Mouse (Mus musculus) cerebellum, postnatal 14 days (tissue): ENCODE results near the gene Fndc3b.

Source experiments
- DNase-seq, 2 experiments: peaks; one replicate each; pipeline ENCODE4 v3.0.0; 2021; ENCODE audit warnings: mixed read lengths in 2 of 2

Fndc3b gene

GRCm38 (mm10) chr3:27550409-27550808 lies 160.7 kb downstream of the Fndc3b start:
- no peak for DNase-seq

- DNase-seq: no peak
These were observed 165.5 kb downstream of the Fndc3b start for GRCm38 (mm10) chr3:27545651-27546050.

- no peak for DNase-seq
These were observed 167.0 kb downstream of the Fndc3b start for GRCm38 (mm10) chr3:27544061-27544460.

- no peak for DNase-seq
These were observed 169.3 kb downstream of the Fndc3b start for GRCm38 (mm10) chr3:27541841-27542240.

- no peak for DNase-seq
These were observed 169.9 kb downstream of the Fndc3b start for GRCm38 (mm10) chr3:27541181-27541580.

- DNase-seq: no peak
These were observed 176.9 kb downstream of the Fndc3b start for GRCm38 (mm10) chr3:27534208-27534607.

GRCm38 (mm10) chr3:27533721-27534120 lies 177.4 kb downstream of the Fndc3b start:
- no peak for DNase-seq

- no peak for DNase-seq
These were observed 179.1 kb downstream of the Fndc3b start for GRCm38 (mm10) chr3:27531993-27532392.

- no peak for DNase-seq
These were observed 180.7 kb downstream of the Fndc3b start for GRCm38 (mm10) chr3:27530370-27530769.

- DNase-seq: no peak
These were observed 181.7 kb downstream of the Fndc3b start for GRCm38 (mm10) chr3:27529221-27530051.

GRCm38 (mm10) chr3:27526991-27527390 lies 184.1 kb downstream of the Fndc3b start:
- DNase-seq: no peak

GRCm38 (mm10) chr3:27523176-27523936 lies 187.8 kb downstream of the Fndc3b start:
- no peak for DNase-seq

GRCm38 (mm10) chr3:27520391-27520790 lies 190.7 kb downstream of the Fndc3b start:
- no peak for DNase-seq

- no peak for DNase-seq
These were observed 191.6 kb downstream of the Fndc3b start for GRCm38 (mm10) chr3:27519481-27519880.

- DNase-seq: peak; percentile 13 to 23
These were observed 192.2 kb downstream of the Fndc3b start for GRCm38 (mm10) chr3:27518935-27519334.

- DNase-seq: no peak
These were observed 194.6 kb downstream of the Fndc3b start for GRCm38 (mm10) chr3:27516536-27516935.

- no peak for DNase-seq
These were observed 199.3 kb downstream of the Fndc3b start for GRCm38 (mm10) chr3:27511765-27512164.

GRCm38 (mm10) chr3:27506886-27507285 lies 204.2 kb downstream of the Fndc3b start:
- DNase-seq: no peak

- DNase-seq: peak in 1 of 2 experiments; percentile 34
These were observed 205.5 kb downstream of the Fndc3b start for GRCm38 (mm10) chr3:27505582-27505981.

GRCm38 (mm10) chr3:27503279-27504038 lies 207.6 kb downstream of the Fndc3b start:
- no peak for DNase-seq

GRCm38 (mm10) chr3:27495296-27496073 lies 215.6 kb downstream of the Fndc3b start:
- DNase-seq: no peak

GRCm38 (mm10) chr3:27494698-27495097 lies 216.4 kb downstream of the Fndc3b start:
- peak in 1 of 2 experiments; percentile 35 for DNase-seq
